Mouse (Mus musculus): Measurements from ENCODE around the gene Treml4. TPM values are rescaled to one million over a fixed set of nuclear protein-coding genes. Genes with fewer than 3 reads are reported as not detected.
"Not testable (repeated sequence)": the region's sequence is repeated elsewhere in the genome, so short reads cannot be mapped to it uniquely, and the experiment has no call there.

Gene Treml4
- polyA plus RNA-seq, 1 experiment from 2014 or later = 0.59 TPM

DNA sequence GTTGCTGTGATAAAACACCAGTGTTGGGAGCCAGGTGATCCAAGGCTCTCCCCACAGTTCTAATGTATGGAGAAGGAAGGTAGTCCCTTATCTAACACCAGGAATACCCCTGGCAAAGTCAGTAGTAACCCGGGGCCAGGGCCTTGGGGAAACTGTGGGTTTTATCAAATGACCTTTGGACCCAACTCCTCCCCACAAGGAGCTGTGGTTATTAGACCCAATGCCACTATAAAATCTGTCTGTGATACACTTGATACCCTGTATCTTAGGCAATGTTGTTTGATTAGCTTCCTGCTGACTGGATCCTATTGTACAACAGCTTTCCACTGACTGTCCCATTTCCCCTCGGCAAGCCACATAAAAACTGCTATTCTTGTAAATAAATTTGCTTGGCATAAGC lies 48.0 kb downstream of the Treml4 start:
- 77% methylated on average over 2 of the region's 2 CpGs for WGBS
- no peak overlapping the region for H3K4me3 ChIP-seq (ENCODE audit: low read length)
- H3K9ac ChIP-seq (ENCODE audit: low read depth, low read length) = no peak overlapping the region

DNA sequence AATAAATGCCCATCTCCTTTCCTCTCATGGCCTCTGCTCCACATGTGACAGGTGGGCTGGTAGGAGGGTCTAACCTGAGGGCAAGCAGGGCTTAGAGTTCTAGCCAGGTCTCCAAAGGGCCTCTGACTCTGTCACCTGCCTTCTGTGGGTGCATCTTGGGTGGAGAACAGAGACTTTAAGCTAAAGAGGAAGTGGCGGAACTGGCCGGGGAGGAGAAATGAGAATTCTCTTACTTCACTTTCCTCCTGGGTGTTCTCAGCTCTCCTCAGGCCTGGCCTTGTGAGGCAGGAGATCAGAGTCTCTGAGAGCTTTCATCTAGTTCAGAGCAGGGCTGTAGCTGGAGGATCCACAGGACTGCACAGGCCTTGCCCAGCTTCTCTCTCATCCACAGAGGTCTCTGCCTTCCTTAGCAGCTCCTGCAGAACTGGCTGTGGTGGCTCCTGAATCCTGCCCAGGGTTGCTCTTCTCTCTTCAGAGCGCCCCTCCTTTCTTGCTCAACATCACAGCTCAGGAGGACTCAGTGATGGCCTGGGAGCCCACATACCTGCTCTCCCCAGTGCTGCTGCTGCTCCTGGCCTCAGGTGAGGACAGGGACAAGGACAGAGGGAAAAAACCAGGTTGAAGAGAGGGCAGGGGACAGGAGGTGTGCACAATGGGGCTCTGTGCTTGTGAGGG lies 51.9 kb downstream of the Treml4 start, which contains the start of gene B430306N03Rik:
Gene B430306N03Rik, plus strand, starts transcription at position 237 of the 675 bp plus-strand sequence.
- H3K9ac ChIP-seq (ENCODE audit: low read depth, low read length); H3K9me3 ChIP-seq (ENCODE audit: control insufficient read depth, low read length); H3K36me3 ChIP-seq (ENCODE audit: control insufficient read depth, insufficient read depth, low read length); H3K27ac ChIP-seq (ENCODE audit: low read depth, low read length); H3K27me3 ChIP-seq (replicated peaks; ENCODE audit: control insufficient read depth, insufficient read depth, low read length); H3K4me1 ChIP-seq (ENCODE audit: control insufficient read depth, insufficient read depth, low read depth, low read length); H3K4me3 ChIP-seq (ENCODE audit: low read length); ATAC-seq; H3K4me2 ChIP-seq (ENCODE audit: low read length): not testable (repeated sequence)
- WGBS = 77% methylated on average over 3 of the region's 3 CpGs

More for the DNA sequence above, 48.0 kb downstream of the Treml4 start:
- no peaks in the 10 kb centered on the region for H3K9me3 ChIP-seq (ENCODE audit: control insufficient read depth, low read length)
- no peak overlapping the region for H3K4me2 ChIP-seq (ENCODE audit: low read length)
- H3K27ac ChIP-seq (ENCODE audit: low read depth, low read length) = no peak overlapping the region
- no peaks in the 10 kb centered on the region for H3K4me1 ChIP-seq (ENCODE audit: control insufficient read depth, insufficient read depth, low read depth, low read length)
- H3K27me3 ChIP-seq (replicated peaks; ENCODE audit: control insufficient read depth, insufficient read depth, low read length) = no peaks in the 10 kb centered on the region
- no peak for ATAC-seq
- no peaks in the 10 kb centered on the region for H3K36me3 ChIP-seq (ENCODE audit: control insufficient read depth, insufficient read depth, low read length)

DNA sequence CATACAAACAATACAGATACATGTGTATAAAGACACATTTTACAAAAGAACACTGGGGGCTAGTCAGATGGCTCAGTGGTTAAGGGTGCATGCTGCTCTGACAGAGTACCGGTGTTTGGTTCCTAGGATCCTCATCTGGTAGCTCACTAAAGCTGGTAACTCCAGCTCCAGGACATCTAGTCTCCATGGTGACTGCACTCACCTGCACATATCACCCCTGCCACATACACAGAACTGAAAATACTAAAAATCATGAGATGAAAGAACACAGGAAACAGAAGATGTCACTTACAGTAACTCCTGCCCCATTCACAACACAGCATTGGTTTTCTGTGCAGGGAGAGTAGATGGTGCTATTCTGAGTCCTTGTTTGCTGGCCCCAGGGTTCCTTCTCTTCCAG lies 54.6 kb downstream of the Treml4 start:
- Histone ChIP-seq H3K27ac (ENCODE audit: low read depth, low read length) (no peak overlapping the region), H3K27me3 (replicated peaks; ENCODE audit: control insufficient read depth, insufficient read depth, low read length) (no peaks in the 10 kb centered on the region), H3K4me2 (ENCODE audit: low read length) (no peak overlapping the region), H3K4me1 (ENCODE audit: control insufficient read depth, insufficient read depth, low read depth, low read length) (no peaks in the 10 kb centered on the region), H3K4me3 (ENCODE audit: low read length) (no peak overlapping the region), H3K36me3 (ENCODE audit: control insufficient read depth, insufficient read depth, low read length) (no peaks in the 10 kb centered on the region), H3K9ac (ENCODE audit: low read depth, low read length) (no peak overlapping the region), H3K9me3 (ENCODE audit: control insufficient read depth, low read length) (no peaks in the 10 kb centered on the region)
- WGBS = 94% methylated on average over 1 of the region's 1 CpGs
- ATAC-seq = no peak

DNA sequence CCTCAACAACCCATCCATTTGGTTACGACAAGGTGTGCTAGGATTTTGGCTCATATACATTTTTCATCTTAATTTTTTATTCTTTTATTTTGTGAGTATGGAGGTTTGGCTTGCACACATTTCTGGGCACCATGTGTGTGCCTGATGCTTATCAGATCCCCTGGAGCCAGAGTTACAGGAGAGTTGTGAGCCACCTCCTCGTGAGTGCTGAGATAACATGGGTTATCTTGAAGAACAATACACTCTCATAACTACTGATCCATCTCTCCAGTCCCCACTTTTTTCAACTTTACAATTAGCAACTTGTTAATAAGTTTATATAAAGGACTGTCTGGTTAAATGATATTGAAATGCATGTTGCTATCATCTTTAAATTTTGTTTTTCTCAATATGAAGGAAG lies 57.2 kb downstream of the Treml4 start:
- H3K27me3 ChIP-seq (replicated peaks; ENCODE audit: control insufficient read depth, insufficient read depth, low read length) = no peaks in the 10 kb centered on the region
- ATAC-seq = no peak
- no peak overlapping the region for H3K4me3 ChIP-seq (ENCODE audit: low read length)
- no peak overlapping the region for H3K27ac ChIP-seq (ENCODE audit: low read depth, low read length)
- H3K4me1 ChIP-seq (ENCODE audit: control insufficient read depth, insufficient read depth, low read depth, low read length) = no peaks in the 10 kb centered on the region
- 86% methylated on average over 2 of the region's 2 CpGs for WGBS
- no peaks in the 10 kb centered on the region for H3K36me3 ChIP-seq (ENCODE audit: control insufficient read depth, insufficient read depth, low read length)
- H3K9ac ChIP-seq (ENCODE audit: low read depth, low read length) = no peak overlapping the region
- H3K9me3 ChIP-seq (ENCODE audit: control insufficient read depth, low read length) = no peaks in the 10 kb centered on the region
- no peak overlapping the region for H3K4me2 ChIP-seq (ENCODE audit: low read length)

DNA sequence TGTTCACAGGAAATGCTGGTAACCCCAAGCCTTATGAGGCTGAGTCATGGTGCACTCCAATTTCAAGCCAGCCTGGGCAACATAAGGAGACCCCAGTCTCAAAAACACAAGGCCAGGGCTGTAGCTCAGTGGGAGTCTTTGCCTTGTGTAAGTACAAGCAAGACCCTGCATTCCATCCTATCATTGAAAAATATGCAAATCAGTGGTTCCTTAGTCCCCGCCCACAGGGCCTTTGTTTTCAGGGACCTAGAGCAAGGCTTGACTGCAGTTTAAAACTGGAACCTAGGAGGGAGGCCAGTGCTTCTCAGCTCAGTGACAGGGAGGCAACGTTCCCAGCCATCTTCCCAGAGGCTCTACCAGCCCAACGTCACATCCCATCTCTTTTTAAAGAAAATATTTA lies 59.1 kb downstream of the Treml4 start:
- Histone ChIP-seq H3K4me2 (ENCODE audit: low read length) (no peak overlapping the region), H3K4me1 (ENCODE audit: control insufficient read depth, insufficient read depth, low read depth, low read length) (no peaks in the 10 kb centered on the region), H3K9me3 (ENCODE audit: control insufficient read depth, low read length) (no peaks in the 10 kb centered on the region), H3K9ac (ENCODE audit: low read depth, low read length) (no peak overlapping the region), H3K27me3 (replicated peaks; ENCODE audit: control insufficient read depth, insufficient read depth, low read length) (no peaks in the 10 kb centered on the region), H3K4me3 (ENCODE audit: low read length) (no peak overlapping the region), H3K27ac (ENCODE audit: low read depth, low read length) (no peak overlapping the region), H3K36me3 (ENCODE audit: control insufficient read depth, insufficient read depth, low read length) (no peaks in the 10 kb centered on the region)
- no peak for ATAC-seq
- WGBS = 61% methylated on average over 3 of the region's 3 CpGs

DNA sequence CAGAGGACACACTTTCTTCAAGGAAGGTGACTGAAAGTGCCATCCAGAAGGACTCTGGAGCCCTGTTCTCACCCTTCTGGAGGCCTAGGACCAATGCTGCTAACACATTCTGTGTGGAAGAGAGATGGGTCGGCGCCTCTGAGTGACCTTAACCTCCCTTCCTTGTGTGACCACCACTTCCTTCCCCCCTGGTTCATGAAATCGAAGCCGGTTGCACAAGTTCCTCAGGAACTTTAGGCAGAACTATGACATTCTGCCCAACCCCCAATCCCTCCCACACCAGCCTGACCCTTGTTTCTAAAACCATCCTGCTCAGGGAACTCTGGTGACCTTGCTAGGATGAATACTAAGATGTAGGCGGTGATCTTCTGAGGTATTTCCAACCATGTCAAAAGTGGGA lies 60.2 kb downstream of the Treml4 start:
- WGBS = 98% methylated on average over 5 of the region's 5 CpGs
- Histone ChIP-seq H3K4me1 (ENCODE audit: control insufficient read depth, insufficient read depth, low read depth, low read length) (no peaks in the 10 kb centered on the region), H3K36me3 (ENCODE audit: control insufficient read depth, insufficient read depth, low read length) (no peaks in the 10 kb centered on the region), H3K9ac (ENCODE audit: low read depth, low read length) (no peak overlapping the region), H3K4me3 (ENCODE audit: low read length) (no peak overlapping the region), H3K27me3 (replicated peaks; ENCODE audit: control insufficient read depth, insufficient read depth, low read length) (no peaks in the 10 kb centered on the region), H3K4me2 (ENCODE audit: low read length) (no peak overlapping the region), H3K9me3 (ENCODE audit: control insufficient read depth, low read length) (no peaks in the 10 kb centered on the region), H3K27ac (ENCODE audit: low read depth, low read length) (no peak overlapping the region)
- ATAC-seq = no peak

Other genes with a start within 250 kb of the Treml4 start
- gene 1700122O11Rik, start 226.0 kb upstream of the Treml4 start, polyA plus RNA-seq (2015; fragmentation: Nextera tagmentation; extraction: Ambion mirVana) = not detected in 2 replicates
- gene 1700067P10Rik, start 175.0 kb upstream of the Treml4 start, polyA plus RNA-seq (2015; fragmentation: Nextera tagmentation; extraction: Ambion mirVana) = 0.24 TPM in 2 replicates
- gene 9830107B12Rik, start 118.0 kb upstream of the Treml4 start, polyA plus RNA-seq (2015; fragmentation: Nextera tagmentation; extraction: Ambion mirVana) = not detected in 2 replicates
- 0.14 TPM in 1 of 2 replicates, not detected in the other for gene A530064D06Rik, start 97.0 kb upstream of the Treml4 start, polyA plus RNA-seq (2015; fragmentation: Nextera tagmentation; extraction: Ambion mirVana)
- gene Trem1, start 31.5 kb upstream of the Treml4 start, polyA plus RNA-seq (2015; fragmentation: Nextera tagmentation; extraction: Ambion mirVana) = not detected in 2 replicates
- gene Trem3, start 16.5 kb upstream of the Treml4 start, polyA plus RNA-seq (2015; fragmentation: Nextera tagmentation; extraction: Ambion mirVana) = not detected in 2 replicates
- gene Treml2, start 35.2 kb downstream of the Treml4 start, polyA plus RNA-seq (2015; fragmentation: Nextera tagmentation; extraction: Ambion mirVana) = 0.27 TPM in 1 of 2 replicates, not detected in the other
- 0.06 and 0.14 TPM in 2 replicates for gene B430306N03Rik, start 51.8 kb downstream of the Treml4 start, polyA plus RNA-seq (2015; fragmentation: Nextera tagmentation; extraction: Ambion mirVana)
- gene Trem2, start 82.1 kb downstream of the Treml4 start, polyA plus RNA-seq (2015; fragmentation: Nextera tagmentation; extraction: Ambion mirVana) = 4.5 and 6.7 TPM in 2 replicates
- 0.49 and 0.76 TPM in 2 replicates for gene Treml1, start 95.6 kb downstream of the Treml4 start, polyA plus RNA-seq (2015; fragmentation: Nextera tagmentation; extraction: Ambion mirVana)
- 8.9 and 10.6 TPM in 2 replicates for gene Nfya, start 145.6 kb downstream of the Treml4 start, polyA plus RNA-seq (2015; fragmentation: Nextera tagmentation; extraction: Ambion mirVana)
- 33.2 and 34.3 TPM in 2 replicates for gene Oard1, start 145.7 kb downstream of the Treml4 start, polyA plus RNA-seq (2015; fragmentation: Nextera tagmentation; extraction: Ambion mirVana)
- gene Apobec2, start 168.6 kb downstream of the Treml4 start, polyA plus RNA-seq (2015; fragmentation: Nextera tagmentation; extraction: Ambion mirVana) = 0.88 and 4.2 TPM in 2 replicates
- gene Tspo2, start 187.2 kb downstream of the Treml4 start, polyA plus RNA-seq (2015; fragmentation: Nextera tagmentation; extraction: Ambion mirVana) = 0.93 and 1.6 TPM in 2 replicates
- 0.15 and 0.39 TPM in 2 replicates for gene Unc5cl, start 190.6 kb downstream of the Treml4 start, polyA plus RNA-seq (2015; fragmentation: Nextera tagmentation; extraction: Ambion mirVana)